25 mouse cellular contexts compared by ENCODE assay signal in the genomic region with DNA sequence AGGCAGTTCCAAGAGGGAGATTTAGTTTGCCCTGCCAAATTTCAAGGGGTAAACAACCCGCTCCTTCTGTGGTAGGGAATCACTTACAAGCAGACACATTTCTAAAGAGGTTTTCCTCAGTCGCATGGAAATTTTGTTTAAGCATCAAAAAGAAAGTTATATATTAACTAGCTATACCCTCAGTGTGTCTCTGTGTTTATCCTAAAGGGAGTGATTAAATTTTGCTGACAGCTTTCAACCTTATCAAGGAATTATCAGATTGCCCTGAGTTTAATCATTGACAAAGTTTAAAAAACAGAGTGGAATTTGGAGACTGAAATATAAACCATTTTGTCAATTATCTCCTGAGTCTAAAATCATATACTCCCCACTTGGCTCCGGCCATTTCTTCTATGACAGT. TPM values are rescaled to one million over a fixed set of nuclear protein-coding genes. Genes with fewer than 3 reads are reported as not detected.
DNase-seq lines count a peak whose midpoint lies in the region; ATAC-seq and TF ChIP-seq lines count a peak whose summit lies in the region.
"Had no signal": no experiment of that assay in that cellular context is flagged by ENCODE, and none has a peak within 500 bp of the region (broad histone marks: within the 10 kb centered on the region; RNA-seq: fewer than 3 reads in every experiment).

No protein-coding gene starts in this region.

- no peak for DNase-seq in layer of hippocampus, adult 2 months (ENCODE audit: low spot score in 2 of 2)
- no peak for DNase-seq in layer of hippocampus, adult 8-10 months (ENCODE audit: low spot score in 2 of 2)
- peak; percentile 3 for DNase-seq in lung, postnatal 25 days (ENCODE audit: low spot score)
- DNase-seq in lung, postnatal 0 days (ENCODE audit: low spot score), result no peak
- no peak for DNase-seq in heart, embryonic 10.5 days (ENCODE audit: low spot score)
- DNase-seq: adrenal gland, postnatal 36 days; cerebellum, adult 18-20 months; cerebellum, adult 9-10 months; cerebellum, postnatal 14 days; gastrocnemius, postnatal 10 days; gastrocnemius, postnatal 36 days; heart, adult 11 months; heart, postnatal 10 days; heart, postnatal 36 days had no signal

- peak overlapping the region; percentile 23; the same call in 1 of the 2 replicates for H3K27ac ChIP-seq in layer of hippocampus, adult 2 months
- H3K27ac ChIP-seq in lung, postnatal 0 days (ENCODE audit: low read length), result no peak overlapping the region
- H3K27ac ChIP-seq in intestine, embryonic 16.5 days (ENCODE audit: low read length), result no peak overlapping the region; the same call in 1 of the 2 replicates
- no peak overlapping the region for H3K27ac ChIP-seq in heart, embryonic 10.5 days
- H3K27ac ChIP-seq: forebrain, embryonic 10.5 days; heart, embryonic 15.5 days; hindbrain, embryonic 10.5 days; hindbrain, embryonic 13.5 days had no signal

- H3K4me3 ChIP-seq in layer of hippocampus, adult 2 months, result no peak overlapping the region
- H3K4me3 ChIP-seq in lung, postnatal 0 days (ENCODE audit: low read depth, low read length), result no peak overlapping the region
- no peak overlapping the region for H3K4me3 ChIP-seq in intestine, embryonic 16.5 days (ENCODE audit: low read length)
- no peak overlapping the region for H3K4me3 ChIP-seq in heart, embryonic 10.5 days
- H3K4me3 ChIP-seq: forebrain, embryonic 10.5 days; heart, embryonic 12.5 days; heart, embryonic 15.5 days; hindbrain, embryonic 10.5 days; hindbrain, embryonic 13.5 days had no signal

- no peaks in the 10 kb centered on the region for H3K36me3 ChIP-seq in lung, postnatal 0 days (ENCODE audit: insufficient read depth, low read length)
- no peaks in the 10 kb centered on the region for H3K36me3 ChIP-seq in intestine, embryonic 16.5 days (ENCODE audit: control insufficient read depth, insufficient read depth, low read length)
- H3K36me3 ChIP-seq in heart, embryonic 10.5 days, result no peaks in the 10 kb centered on the region
- H3K36me3 ChIP-seq: forebrain, embryonic 10.5 days; heart, embryonic 12.5 days; heart, embryonic 15.5 days; hindbrain, embryonic 10.5 days; hindbrain, embryonic 13.5 days had no signal

- H3K4me2 ChIP-seq in lung, postnatal 0 days (replicated peaks; ENCODE audit: low read depth, low read length), result no peak overlapping the region
- peak overlapping the region; percentile 12; the same call in 1 of the 2 replicates for H3K4me2 ChIP-seq in intestine, embryonic 16.5 days (ENCODE audit: low read depth, low read length)
- H3K4me2 ChIP-seq: heart, embryonic 12.5 days; heart, embryonic 15.5 days; hindbrain, embryonic 13.5 days had no signal

- no peak for TF ChIP-seq CTCF in layer of hippocampus, adult 2 months (conservative IDR thresholded peaks at IDR 0.05)
- TF ChIP-seq CTCF in lung, postnatal 0 days (IDR thresholded peaks at IDR 0.05), result no peak

- H3K9me3 ChIP-seq in lung, postnatal 0 days (ENCODE audit: low read length), result no peaks in the 10 kb centered on the region
- H3K9me3 ChIP-seq in intestine, embryonic 16.5 days (ENCODE audit: control insufficient read depth, low read length), result no peaks in the 10 kb centered on the region
- H3K9me3 ChIP-seq in heart, embryonic 10.5 days, result no peaks in the 10 kb centered on the region
- H3K9me3 ChIP-seq: forebrain, embryonic 10.5 days; heart, embryonic 12.5 days; heart, embryonic 15.5 days; hindbrain, embryonic 10.5 days; hindbrain, embryonic 13.5 days had no signal

- H3K27me3 ChIP-seq in lung, postnatal 0 days (replicated peaks; ENCODE audit: insufficient read depth, low read length), result no peaks in the 10 kb centered on the region
- no peaks in the 10 kb centered on the region for H3K27me3 ChIP-seq in intestine, embryonic 16.5 days (replicated peaks; ENCODE audit: control insufficient read depth, insufficient read depth, low read length)
- no peaks in the 10 kb centered on the region for H3K27me3 ChIP-seq in heart, embryonic 10.5 days (ENCODE audit: insufficient read depth, poor library complexity, severe bottlenecking)
- H3K27me3 ChIP-seq: heart, embryonic 12.5 days; heart, embryonic 15.5 days; hindbrain, embryonic 13.5 days had no signal

- TF ChIP-seq EP300 in lung, postnatal 0 days (IDR thresholded peaks at IDR 0.05), result no peak

- H3K9ac ChIP-seq in lung, postnatal 0 days (replicated peaks; ENCODE audit: low read depth), result no peak overlapping the region
- no peak overlapping the region for H3K9ac ChIP-seq in intestine, embryonic 16.5 days (ENCODE audit: low read depth, low read length)
- H3K9ac ChIP-seq: forebrain, postnatal 0 days; heart, embryonic 12.5 days; heart, embryonic 15.5 days; hindbrain, embryonic 13.5 days had no signal

- ATAC-seq in lung, postnatal 0 days, result no peak
- ATAC-seq in intestine, embryonic 16.5 days, result peak; percentile 69; the same call in 1 of the 2 replicates
- ATAC-seq: CD4-positive, CD25-positive, alpha-beta regulatory T cell, adult 4 months; forebrain, embryonic 14.5 days; forebrain, postnatal 0 days; hindbrain, embryonic 16.5 days had no signal

- WGBS in lung, postnatal 0 days, result 48% methylated on average over 3 of the region's 3 CpGs
- WGBS in intestine, embryonic 16.5 days, result 47% methylated on average over 3 of the region's 3 CpGs
- WGBS in heart, embryonic 10.5 days, result 80% methylated on average over 3 of the region's 3 CpGs

- no peaks in the 10 kb centered on the region for H3K4me1 ChIP-seq in lung, postnatal 0 days (ENCODE audit: insufficient read depth, low read depth, low read length)
- H3K4me1 ChIP-seq in intestine, embryonic 16.5 days (ENCODE audit: control insufficient read depth, insufficient read depth, low read length), result no peaks in the 10 kb centered on the region
- H3K4me1 ChIP-seq in heart, embryonic 10.5 days, result no peaks in the 10 kb centered on the region
- H3K4me1 ChIP-seq: heart, embryonic 12.5 days; heart, embryonic 15.5 days; hindbrain, embryonic 13.5 days had no signal

RNA-seq across cellular contexts. Expression of a gene that starts 5.1 kb away (rescaled TPM):
- 10 to 100 TPM; 16.0 to 19.4 TPM for total RNA-seq in layer of hippocampus, adult 2 months (2021)
- total RNA-seq in layer of hippocampus, adult 8-10 months (2022), result 10 to 100 TPM; 14.6 to 18.8 (median 16.7) TPM
- 29.1 and 44.2 TPM in 2 replicates for polyA plus RNA-seq in lung, postnatal 0 days (2015; fragmentation: Nextera tagmentation; extraction: Ambion mirVana)
- polyA plus RNA-seq in intestine, embryonic 16.5 days (2015; fragmentation: Nextera tagmentation; extraction: Ambion mirVana), result 193 and 262 TPM in 2 replicates
- polyA plus RNA-seq in heart, embryonic 10.5 days (2016; fragmentation: Nextera tagmentation; extraction: Ambion mirVana), result 8.2 and 10.8 TPM in 2 replicates
- total RNA-seq: MEL had no signal
- polyA plus RNA-seq: CD4-positive, CD25-positive, alpha-beta regulatory T cell, adult 4 months had no signal
